Mouse (Mus musculus): ENCODE results near the gene Stxbp2.
"Not testable (repeated sequence)": the region's sequence is repeated elsewhere in the genome, so short reads cannot be mapped to it uniquely, and the experiment has no call there.

Stxbp2 gene

GRCm38 (mm10) chr8:3630647-3631477 lies at the start of gene Stxbp2:
TSS of gene Stxbp2 (plus strand) at chr8:3630955.
- peak; percentile 53 for DNase-seq (ENCODE audit: low read depth, low spot score)

- not testable (repeated sequence) for DNase-seq (ENCODE audit: low read depth, low spot score)
Measured at GRCm38 (mm10) chr8:3581961-3582360, 48.8 kb upstream of the Stxbp2 start.

- DNase-seq (ENCODE audit: low read depth, low spot score): no peak
Measured at GRCm38 (mm10) chr8:3586452-3586851, 44.3 kb upstream of the Stxbp2 start.

GRCm38 (mm10) chr8:3586993-3587390 lies 43.8 kb upstream of the Stxbp2 start, which contains the start of gene Camsap3:
TSS of gene Camsap3 (plus strand) at chr8:3587293.
- no peak for DNase-seq (ENCODE audit: low read depth, low spot score)

GRCm38 (mm10) chr8:3587391-3588257 lies 43.1 kb upstream of the Stxbp2 start:
- DNase-seq (ENCODE audit: low read depth, low spot score): peak; percentile 29

GRCm38 (mm10) chr8:3588258-3588633 lies 42.5 kb upstream of the Stxbp2 start:
- DNase-seq (ENCODE audit: low read depth, low spot score): no peak

- no peak for DNase-seq (ENCODE audit: low read depth, low spot score)
Measured at GRCm38 (mm10) chr8:3593470-3593869, 37.3 kb upstream of the Stxbp2 start.

GRCm38 (mm10) chr8:3594466-3594865 lies 36.3 kb upstream of the Stxbp2 start:
- DNase-seq (ENCODE audit: low read depth, low spot score): no peak

GRCm38 (mm10) chr8:3598054-3598453 lies 32.7 kb upstream of the Stxbp2 start:
- DNase-seq (ENCODE audit: low read depth, low spot score): no peak

- no peak for DNase-seq (ENCODE audit: low read depth, low spot score)
Measured at GRCm38 (mm10) chr8:3599219-3599618, 31.5 kb upstream of the Stxbp2 start.

- no peak for DNase-seq (ENCODE audit: low read depth, low spot score)
Measured at GRCm38 (mm10) chr8:3600401-3600800, 30.4 kb upstream of the Stxbp2 start.

- DNase-seq (ENCODE audit: low read depth, low spot score): no peak
Measured at GRCm38 (mm10) chr8:3603439-3603838, 27.3 kb upstream of the Stxbp2 start.

GRCm38 (mm10) chr8:3606593-3606992 lies 24.2 kb upstream of the Stxbp2 start:
- no peak for DNase-seq (ENCODE audit: low read depth, low spot score)

GRCm38 (mm10) chr8:3607822-3608221 lies 22.9 kb upstream of the Stxbp2 start:
- DNase-seq (ENCODE audit: low read depth, low spot score): peak; percentile 36

GRCm38 (mm10) chr8:3609046-3609815 lies 21.5 kb upstream of the Stxbp2 start:
- DNase-seq (ENCODE audit: low read depth, low spot score): no peak

- DNase-seq (ENCODE audit: low read depth, low spot score): no peak
Measured at GRCm38 (mm10) chr8:3609816-3610150, 21.0 kb upstream of the Stxbp2 start.

- DNase-seq (ENCODE audit: low read depth, low spot score): peak; percentile 100
Measured at GRCm38 (mm10) chr8:3621199-3621970, 9.4 kb upstream of the Stxbp2 start, which contains the start of the genes Xab2 and Pet100. TSS of gene Xab2 (minus strand) at chr8:3621316. TSS of gene Pet100 (plus strand) at chr8:3621548.

- DNase-seq (ENCODE audit: low read depth, low spot score): no peak
Measured at GRCm38 (mm10) chr8:3622119-3622518, 8.6 kb upstream of the Stxbp2 start.

GRCm38 (mm10) chr8:3625445-3625844 lies 5.3 kb upstream of the Stxbp2 start, which contains the start of gene Pcp2:
TSS of gene Pcp2 (minus strand) at chr8:3625545.
- no peak for DNase-seq (ENCODE audit: low read depth, low spot score)

GRCm38 (mm10) chr8:3626971-3627370 lies 3.8 kb upstream of the Stxbp2 start:
- no peak for DNase-seq (ENCODE audit: low read depth, low spot score)

- no peak for DNase-seq (ENCODE audit: low read depth, low spot score)
Measured at GRCm38 (mm10) chr8:3628014-3628413, 2.7 kb upstream of the Stxbp2 start.

Data from telencephalon, adult 2 months (tissue).